Mouse (Mus musculus) megakaryocyte, embryonic 14.5 days (primary cell): ENCODE measurements at regions not wholly inside any gene's neighbourhood (a gene's known extent, or its start where the extent isn't known, plus 50 kb on each side); places are given as distances from the start of the nearest gene placed in this dataset.

Source experiments
- FLI1 ChIP-seq: IDR thresholded peaks from 2 replicates; pipeline ENCODE4 v1.6.1; 2012; ENCODE audit warnings: low read length, inconsistent platforms, mixed read lengths
- GATA1 ChIP-seq: IDR thresholded peaks from 3 replicates; pipeline ENCODE4 v1.6.1; 2012; ENCODE audit warnings: mixed read lengths, low read length, inconsistent platforms, borderline replicate concordance

DNA sequence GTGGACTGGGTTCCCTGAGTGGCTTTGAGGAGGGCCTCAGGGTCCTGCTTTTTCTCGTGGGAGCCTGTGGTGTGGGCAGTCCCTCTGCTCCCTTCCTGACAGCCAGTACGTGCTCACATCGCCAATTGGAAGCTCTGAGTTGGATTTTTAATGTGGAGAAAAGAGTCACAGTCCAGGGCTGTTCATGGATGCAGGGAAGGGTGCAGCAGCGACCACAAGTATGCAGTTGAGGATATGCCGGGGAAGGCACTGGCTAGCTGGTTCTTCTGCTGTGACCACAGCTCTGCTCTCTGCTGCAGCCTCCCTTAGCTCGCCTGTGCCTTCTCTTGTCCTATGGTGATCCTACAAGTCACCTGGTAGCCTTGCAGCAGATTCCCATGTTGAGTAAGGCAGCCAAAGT, 177.5 kb upstream of the Lef1 start:
- TF ChIP-seq GATA1 (no peak), FLI1 (no peak)
